Mouse (Mus musculus): Measurements from ENCODE around the gene Iqsec1.

Iqsec1 gene

GRCm38 (mm10) chr6:90887024-90887775, 101.3 kb downstream of the Iqsec1 start:
- no peak for DNase-seq

DNA sequence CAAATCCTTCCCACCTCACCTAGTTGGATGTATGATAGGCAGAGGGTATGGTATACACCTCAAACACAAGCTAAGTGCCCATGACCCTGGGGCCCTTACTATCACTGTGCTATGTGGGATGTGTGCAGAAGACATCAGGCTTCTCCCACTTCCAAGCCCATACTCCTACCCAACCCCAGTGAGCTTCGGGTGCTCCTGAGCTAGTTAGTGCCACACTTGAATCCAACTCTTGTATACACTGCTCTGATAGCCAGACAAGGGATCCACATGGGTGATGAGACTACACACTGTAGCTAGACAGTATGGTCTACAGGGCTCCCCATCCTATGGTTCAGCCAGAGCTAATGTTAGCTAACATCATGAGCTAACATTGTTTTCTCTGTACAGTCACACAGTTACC, 102.9 kb downstream of the Iqsec1 start:
- no peak for DNase-seq

DNA sequence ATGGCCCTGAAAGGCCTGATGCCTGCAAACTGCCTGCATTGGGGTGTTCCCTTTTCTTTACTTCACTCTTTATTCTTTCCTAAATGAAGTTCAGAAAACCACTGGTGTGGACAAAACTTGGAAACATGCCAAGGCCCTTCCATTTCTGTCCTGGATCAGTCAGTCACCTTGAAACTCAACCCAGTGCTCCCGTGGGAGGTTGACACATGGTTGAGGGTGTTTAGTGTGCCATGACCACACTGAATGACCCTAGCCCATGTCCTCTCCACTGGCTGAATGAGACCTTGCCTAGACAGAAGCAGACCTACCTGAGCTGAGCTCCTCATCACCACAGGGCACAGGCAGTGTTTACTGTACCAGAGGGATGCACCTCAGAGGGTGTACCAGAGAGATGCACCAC, 103.9 kb downstream of the Iqsec1 start:
- no peak for DNase-seq

GRCm38 (mm10) chr6:90880975-90881374, 107.5 kb downstream of the Iqsec1 start:
- DNase-seq = no peak

DNA sequence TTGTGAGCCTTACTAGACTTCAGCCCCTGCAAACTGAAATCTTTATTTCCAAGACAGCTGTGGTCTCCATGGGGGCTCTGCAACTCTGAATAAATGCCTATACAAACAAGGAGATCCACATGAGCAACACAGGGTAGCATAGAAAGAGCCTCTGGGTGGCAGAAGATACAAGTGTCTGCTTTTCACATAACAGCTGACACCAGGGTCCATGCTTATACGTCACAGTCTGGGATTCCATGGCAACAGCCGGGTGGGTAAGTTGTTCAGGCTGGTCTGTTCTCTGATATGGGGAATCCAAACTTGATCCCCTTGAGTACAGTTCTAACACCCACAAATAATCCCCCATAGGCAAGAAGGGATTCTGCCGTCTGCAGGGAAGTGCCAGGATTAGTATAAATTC, 108.1 kb downstream of the Iqsec1 start:
- no peak for DNase-seq

- no peak for DNase-seq
These were observed 116.9 kb downstream of the Iqsec1 start for GRCm38 (mm10) chr6:90871581-90871980.

- no peak for DNase-seq
These were observed 120.5 kb downstream of the Iqsec1 start for GRCm38 (mm10) chr6:90868033-90868432.

- no peak for DNase-seq
These were observed 127.1 kb downstream of the Iqsec1 start for GRCm38 (mm10) chr6:90861370-90861769.

- DNase-seq = no peak
These were observed 130.6 kb downstream of the Iqsec1 start for GRCm38 (mm10) chr6:90857844-90858243.

- no peak for DNase-seq
These were observed 136.1 kb downstream of the Iqsec1 start for GRCm38 (mm10) chr6:90852360-90852759.

DNA sequence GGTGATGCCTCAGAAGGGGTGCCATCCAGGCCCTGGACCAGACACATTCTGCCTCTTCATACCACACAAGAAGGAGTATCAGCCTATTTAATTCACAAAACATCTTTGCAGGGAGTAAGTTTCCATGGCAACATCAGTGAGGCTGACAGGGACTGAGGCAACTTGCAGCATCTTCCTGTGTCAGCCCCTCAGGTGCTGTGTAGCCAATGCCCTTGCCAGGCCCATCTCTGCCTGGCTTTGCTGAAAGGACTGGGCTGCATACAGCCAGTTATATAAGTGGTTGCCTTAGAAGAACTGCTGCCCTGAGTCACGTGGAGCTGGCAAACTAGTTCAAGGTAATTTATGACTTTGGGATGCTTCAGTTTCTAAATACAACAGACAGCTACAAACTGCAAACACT, 140.4 kb downstream of the Iqsec1 start:
- no peak for DNase-seq

- no peak for DNase-seq
These were observed 141.0 kb downstream of the Iqsec1 start for GRCm38 (mm10) chr6:90847523-90847922.

GRCm38 (mm10) chr6:90839972-90840371, 148.5 kb downstream of the Iqsec1 start:
- DNase-seq = no peak

DNA sequence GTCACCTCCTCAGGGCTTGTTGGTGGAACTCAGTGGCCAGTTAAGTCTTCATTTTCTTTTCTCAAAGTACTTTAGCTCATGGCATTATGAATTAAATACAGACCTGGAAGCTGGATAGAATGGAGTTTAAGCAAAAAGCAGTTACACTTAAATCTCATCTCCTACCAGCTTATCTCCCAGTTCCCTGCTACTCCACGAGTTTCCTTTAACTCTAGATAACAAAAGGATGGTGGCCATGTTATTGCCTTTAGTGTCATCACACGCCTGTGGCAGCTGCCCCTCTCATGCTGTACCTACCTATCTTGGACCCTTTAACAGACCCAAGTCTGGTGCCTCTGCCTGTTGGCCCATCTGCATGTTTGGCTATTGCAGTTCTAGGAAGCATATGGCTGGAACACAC, 151.7 kb downstream of the Iqsec1 start:
- no peak for DNase-seq

DNA sequence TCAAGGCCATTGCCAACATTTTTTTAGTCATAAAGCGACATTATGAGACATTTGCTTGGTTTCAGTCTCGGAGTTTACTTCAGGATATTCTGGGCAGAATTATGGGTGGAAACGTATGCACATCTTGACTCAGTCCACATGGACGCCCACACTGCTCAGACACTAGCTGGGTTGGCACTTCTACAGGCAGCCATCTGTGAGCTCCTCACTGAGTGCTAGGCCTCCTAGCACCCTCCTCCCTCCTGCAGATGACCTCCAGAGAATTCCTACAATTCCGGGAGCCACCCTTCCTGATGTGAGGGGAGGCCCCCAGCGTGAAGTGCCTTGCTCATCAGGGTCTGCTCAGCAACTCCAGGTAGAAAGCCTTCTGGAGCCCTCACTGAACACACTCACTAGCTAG, 158.9 kb downstream of the Iqsec1 start:
- no peak for DNase-seq

DNA sequence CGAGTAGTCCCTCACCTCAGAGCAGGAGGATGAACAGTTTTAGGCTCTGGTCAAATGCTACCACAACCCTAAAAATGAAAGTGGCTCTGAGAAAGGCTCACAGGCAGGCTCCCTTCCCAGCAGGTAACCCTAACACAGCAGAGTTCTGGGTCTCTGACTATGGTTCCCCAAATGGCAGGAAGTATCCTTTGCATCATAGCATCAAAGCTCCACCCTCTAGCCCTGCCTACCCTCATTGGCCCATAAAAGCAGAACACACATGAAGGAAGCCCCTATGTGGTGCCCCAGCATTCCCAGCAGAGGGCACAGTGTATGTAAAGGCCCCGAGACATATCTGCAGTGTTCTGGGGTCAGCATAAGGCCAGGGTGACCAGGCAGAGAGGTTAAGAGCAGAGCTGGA, 163.4 kb downstream of the Iqsec1 start:
- no peak for DNase-seq

DNA sequence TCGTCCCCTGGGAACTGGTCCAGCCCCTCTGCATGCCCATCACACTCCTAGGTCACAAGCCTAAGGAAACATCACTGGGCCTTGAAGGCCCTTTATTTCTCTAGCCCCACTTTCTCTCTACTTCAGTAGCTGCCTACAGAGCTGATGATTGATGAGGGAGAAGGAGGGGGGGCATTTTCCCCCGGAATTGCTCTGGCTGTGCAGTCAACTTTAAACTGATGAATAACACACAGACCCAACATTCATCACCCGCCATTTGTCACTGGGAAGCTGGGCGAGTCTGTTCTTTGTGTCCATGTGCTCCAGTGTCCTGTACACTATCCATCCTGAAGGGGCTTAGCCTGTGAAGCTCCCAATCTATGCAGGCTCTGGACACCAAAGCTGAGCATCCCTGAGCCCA, 165.2 kb downstream of the Iqsec1 start:
- no peak for DNase-seq

DNA sequence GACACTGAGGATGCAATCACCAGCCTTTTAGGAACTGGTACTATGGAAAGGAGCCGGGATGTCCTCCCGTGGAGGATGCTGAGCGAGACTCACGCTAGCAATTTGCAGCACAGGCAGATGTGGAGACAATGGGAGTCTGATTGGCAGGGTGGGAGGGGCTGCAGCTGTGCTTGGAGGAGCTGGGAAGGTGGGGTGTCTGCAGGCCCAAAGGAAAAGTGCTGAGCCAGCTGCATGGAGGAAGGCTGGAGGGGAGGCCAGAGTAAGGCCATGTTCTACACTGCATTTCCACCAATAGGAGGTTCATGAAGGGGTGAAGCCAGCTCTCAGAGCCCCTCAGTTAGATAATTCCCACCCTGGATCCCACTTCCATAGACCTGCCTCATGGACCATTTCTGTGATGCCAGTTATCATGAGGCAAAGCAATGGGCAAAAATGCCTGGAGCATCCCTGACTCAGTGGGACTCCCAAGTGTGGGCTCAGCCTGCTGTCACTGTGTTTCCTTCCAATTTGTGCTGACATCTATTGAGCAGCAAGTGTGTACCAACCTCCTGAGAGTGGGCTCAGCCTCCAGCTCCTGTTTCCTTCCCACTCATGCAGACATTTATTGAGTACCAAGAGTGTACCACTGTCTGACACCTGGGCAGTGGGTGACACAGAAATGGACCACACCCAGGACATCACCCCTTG, 166.4 kb downstream of the Iqsec1 start:
- DNase-seq = no peak

DNA sequence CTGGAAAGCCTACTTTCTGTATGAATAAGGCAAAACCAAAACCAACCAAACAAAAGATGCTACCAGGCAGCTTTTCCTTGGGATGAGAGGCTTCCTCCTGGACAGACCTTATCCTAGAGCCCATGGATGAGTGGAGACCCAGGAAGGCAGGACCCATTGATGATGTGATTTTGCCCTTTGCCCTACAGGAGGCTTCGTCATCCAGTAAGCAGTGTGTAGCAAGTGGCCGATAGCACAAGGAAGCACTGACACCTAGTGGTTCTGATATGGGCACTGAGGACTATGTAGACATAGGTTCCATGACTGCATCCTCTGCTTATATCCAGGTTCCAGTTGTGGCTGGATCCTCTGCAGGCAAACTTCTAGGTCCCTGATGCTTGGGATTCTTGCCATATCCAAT, 168.6 kb downstream of the Iqsec1 start:
- DNase-seq = no peak

GRCm38 (mm10) chr6:90818956-90819355, 169.5 kb downstream of the Iqsec1 start:
- peak; percentile 73 for DNase-seq

DNA sequence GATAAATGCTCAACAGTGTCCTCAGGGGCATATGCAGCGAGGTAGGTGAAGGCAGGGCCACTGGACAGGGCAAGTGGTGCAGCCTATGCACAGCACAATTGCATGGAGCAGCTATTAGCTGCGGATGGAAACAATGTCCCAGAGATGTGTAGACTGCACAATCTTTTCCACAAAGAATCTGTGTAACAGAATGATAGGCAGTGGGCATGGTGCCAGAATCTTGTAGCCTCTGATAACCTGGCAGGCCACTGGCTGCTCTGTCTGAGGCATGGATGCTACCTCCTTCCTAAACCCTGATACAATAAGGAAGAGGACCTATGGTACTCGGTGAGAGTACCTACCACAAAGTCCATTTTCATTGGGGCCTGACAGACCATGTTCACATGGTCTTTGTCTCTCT, 171.9 kb downstream of the Iqsec1 start:
- DNase-seq = no peak

DNA sequence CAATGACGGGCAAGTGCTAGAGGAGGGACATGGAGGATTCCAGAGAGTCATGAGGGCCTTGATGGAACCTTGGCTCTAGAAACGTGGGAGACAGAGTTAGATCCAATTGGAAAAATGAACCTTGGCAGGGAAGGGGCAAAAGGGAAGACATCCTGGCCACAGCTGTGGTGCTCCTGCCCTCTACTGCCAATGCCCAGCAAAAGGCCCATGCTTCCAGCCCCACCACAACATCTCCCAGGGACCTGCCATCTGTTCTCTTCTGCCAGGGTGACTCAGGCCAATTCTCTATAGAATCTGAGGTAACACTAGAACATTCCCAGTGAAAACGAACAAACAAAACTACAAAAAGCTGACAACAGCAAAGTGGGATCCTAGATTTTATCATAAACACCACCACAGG, 173.1 kb downstream of the Iqsec1 start:
- DNase-seq = no peak

GRCm38 (mm10) chr6:90813526-90813925, 175.0 kb downstream of the Iqsec1 start:
- DNase-seq = no peak

GRCm38 (mm10) chr6:90812584-90812983, 175.9 kb downstream of the Iqsec1 start:
- no peak for DNase-seq

DNA sequence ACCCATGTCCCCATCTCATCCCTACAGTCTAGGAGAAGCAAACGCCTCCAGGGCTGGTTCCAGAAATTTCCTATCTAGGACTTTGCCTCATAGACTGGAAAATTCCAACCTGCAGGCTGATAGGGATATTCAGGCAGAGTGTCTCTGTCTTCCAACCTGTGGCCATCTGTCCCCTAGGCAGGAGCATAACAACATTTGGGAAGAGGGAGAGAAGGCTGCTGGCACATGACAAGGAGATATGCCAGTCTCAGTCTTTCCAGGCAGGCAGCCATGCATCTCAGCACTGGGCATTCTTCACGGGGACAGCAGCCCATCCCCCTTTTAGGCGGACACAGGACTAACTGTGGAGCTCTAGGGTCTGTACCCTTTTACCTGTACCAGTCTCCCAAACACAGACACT, 176.4 kb downstream of the Iqsec1 start:
- DNase-seq = no peak

Data from lung, postnatal 14 days (tissue).